Mouse (Mus musculus) liver, postnatal 0 days (tissue): ENCODE results near the gene Ttc21b.

Experiments used
- CTCF ChIP-seq: sonication (generic); IDR thresholded peaks from 2 replicates; pipeline ENCODE4 v1.5.1; 2016; ENCODE audit warnings: antibody characterized with exemption, low read depth
- EP300 ChIP-seq: IDR thresholded peaks from 2 replicates; pipeline ENCODE4 v1.6.1; 2016; ENCODE audit warnings: antibody characterized with exemption, low read depth, mild to moderate bottlenecking

- TF ChIP-seq CTCF: no peak
- no peak for TF ChIP-seq EP300
These were observed 64.7 kb downstream of the Ttc21b start for GRCm38 (mm10) chr2:66191691-66192100.
